Mouse (Mus musculus) 3134 (cell line): Measurements from ENCODE around the gene Slc44a2.

Experiments
- DNase-seq: peaks from one replicate; pipeline ENCODE4 v3.0.0-alpha.2; 2011; ENCODE audit warnings: low spot score; ENCODE audit not compliant: insufficient read length; ENCODE audit errors: extremely low read depth

The Slc44a2 gene

GRCm38 (mm10) chr9:21369080-21369479 lies 48.6 kb downstream of the Slc44a2 start:
- no peak for DNase-seq

- no peak for DNase-seq
Measured at GRCm38 (mm10) chr9:21370876-21371275, 50.4 kb downstream of the Slc44a2 start.

- DNase-seq, result no peak
Measured at GRCm38 (mm10) chr9:21372508-21372907, 52.0 kb downstream of the Slc44a2 start.

- DNase-seq, result no peak
Measured at GRCm38 (mm10) chr9:21379195-21379594, 58.7 kb downstream of the Slc44a2 start.

GRCm38 (mm10) chr9:21380868-21381267 lies 60.4 kb downstream of the Slc44a2 start:
- no peak for DNase-seq

GRCm38 (mm10) chr9:21383966-21384365 lies 63.5 kb downstream of the Slc44a2 start:
- no peak for DNase-seq

DNA sequence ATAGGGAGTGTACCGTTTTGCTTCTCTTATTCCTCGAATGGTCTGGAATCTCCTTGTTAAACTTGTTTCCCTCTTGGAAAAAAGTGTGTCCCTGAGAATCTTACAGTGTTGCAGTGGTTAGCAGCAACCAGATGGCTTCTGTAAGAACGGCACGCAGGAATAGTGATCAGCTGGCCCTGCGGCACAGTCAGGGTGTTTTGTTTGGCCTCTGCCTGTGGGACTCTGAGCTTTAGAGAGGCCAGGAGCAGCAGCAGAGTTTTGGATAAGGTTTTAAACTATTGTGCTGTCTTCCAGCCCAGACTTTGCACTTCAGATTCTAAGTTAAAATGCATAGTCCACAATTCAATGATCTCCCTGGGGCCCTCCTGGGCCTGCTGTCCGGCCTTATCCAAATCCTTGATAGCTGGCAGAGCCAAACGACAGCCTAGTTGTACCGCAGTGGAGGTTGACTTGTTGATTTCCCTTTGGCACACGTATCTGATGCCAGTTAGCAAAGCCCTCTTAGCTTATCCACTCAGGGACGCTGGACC lies 72.2 kb downstream of the Slc44a2 start:
- DNase-seq, result no peak

DNA sequence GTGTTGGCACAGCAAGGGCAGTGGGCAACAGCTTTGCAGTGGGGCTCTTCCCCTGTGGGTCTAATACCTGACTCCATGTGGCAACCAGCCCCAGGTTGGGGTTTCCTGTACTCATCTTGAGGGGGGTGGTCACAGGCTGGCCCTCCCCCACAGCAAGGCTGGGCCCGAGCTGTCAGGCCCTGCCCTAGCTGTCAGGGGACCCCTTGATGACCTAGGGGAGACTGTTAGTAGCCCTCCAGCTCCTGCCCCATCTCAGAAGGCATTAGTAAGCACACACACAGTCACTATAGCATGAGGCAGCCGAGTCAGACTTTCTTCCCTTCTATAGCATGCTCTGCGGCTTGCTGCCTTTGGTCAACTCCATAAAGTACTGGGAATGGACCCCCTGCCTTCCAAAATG lies 75.2 kb downstream of the Slc44a2 start:
- DNase-seq, result no peak

GRCm38 (mm10) chr9:21397170-21397569 lies 76.7 kb downstream of the Slc44a2 start:
- no peak for DNase-seq

DNA sequence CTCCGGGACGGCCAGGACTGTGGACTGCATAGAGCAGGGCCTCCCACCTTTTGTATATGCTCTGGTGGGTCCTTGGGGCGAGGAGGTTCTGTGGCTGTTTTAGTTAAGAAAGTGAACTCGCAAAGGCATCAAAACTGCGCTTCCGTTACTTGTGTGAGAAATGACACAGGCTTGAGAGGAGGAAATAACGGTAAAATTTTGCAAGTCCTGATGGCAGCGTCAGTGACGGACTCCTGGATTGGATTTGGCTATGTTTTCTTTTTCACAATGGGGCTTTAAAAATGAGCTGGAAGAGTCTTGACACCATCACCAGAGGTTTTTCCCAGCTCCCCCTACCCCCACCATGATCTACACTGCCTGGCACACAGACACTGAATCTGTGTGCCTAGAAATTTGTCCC lies 80.5 kb downstream of the Slc44a2 start:
- DNase-seq, result no peak

DNA sequence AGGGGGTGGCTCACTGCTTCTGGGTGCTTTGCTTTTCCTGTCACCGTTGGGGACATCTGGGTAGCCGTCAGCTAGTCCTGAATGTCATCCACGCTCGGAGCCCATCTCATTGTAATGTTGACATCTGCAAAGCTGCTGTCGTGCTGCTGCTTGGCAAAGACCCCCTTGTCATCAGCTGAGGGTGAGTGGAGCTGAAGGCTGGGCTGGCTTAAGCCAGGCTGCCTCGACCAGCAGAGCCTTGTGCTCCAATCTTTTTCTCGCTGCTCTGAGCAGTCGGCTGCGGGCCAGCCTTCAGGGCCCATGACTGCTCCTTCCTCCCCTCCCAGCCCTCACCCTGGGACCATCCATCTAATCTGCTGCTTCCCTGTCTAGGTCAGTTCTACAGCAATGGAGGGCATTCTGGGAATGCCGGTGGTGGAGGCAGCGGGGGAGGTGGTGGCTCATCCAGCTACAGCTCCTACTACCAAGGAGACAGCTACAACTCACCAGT lies 82.3 kb downstream of the Slc44a2 start:
- no peak for DNase-seq

DNA sequence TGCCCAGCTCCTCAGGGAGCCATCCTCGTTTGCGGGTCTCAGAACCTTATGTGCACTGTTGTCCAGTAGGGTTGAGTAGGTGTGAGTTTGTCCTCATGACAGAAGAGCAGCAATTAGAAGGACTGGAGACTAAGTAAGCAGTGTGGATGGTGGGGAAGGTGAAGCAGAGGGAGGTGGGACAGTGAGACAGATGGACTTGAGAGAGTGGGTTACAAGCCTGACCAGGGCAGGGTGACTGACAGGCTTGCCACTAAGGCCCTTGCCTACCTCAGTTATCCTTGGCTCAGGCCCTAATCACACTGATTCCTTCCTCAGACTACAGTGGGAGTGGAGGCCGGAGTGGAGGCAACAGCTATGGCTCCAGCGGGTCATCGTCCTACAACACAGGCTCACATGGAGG lies 83.2 kb downstream of the Slc44a2 start:
- DNase-seq, result no peak
